Mouse (Mus musculus): Measurements from ENCODE around the gene Kazn.

Kazn gene

GRCm38 (mm10) chr4:142127275-142127788 is 111.9 kb downstream of the Kazn start:
- in situ Hi-C loops (cut with MseI, MboI), result no loop called here

- in situ Hi-C loops (cut with MseI, MboI), result no loop called here
Measured at GRCm38 (mm10) chr4:142126641-142127274, 112.4 kb downstream of the Kazn start.

- in situ Hi-C loops (cut with MseI, MboI), result no loop called here
Measured at GRCm38 (mm10) chr4:142121164-142121563, 118.0 kb downstream of the Kazn start.

GRCm38 (mm10) chr4:142118522-142118921 is 120.7 kb downstream of the Kazn start:
- in situ Hi-C loops (cut with MseI, MboI), result no loop called here

GRCm38 (mm10) chr4:142117993-142118392 is 121.2 kb downstream of the Kazn start:
- in situ Hi-C loops (cut with MseI, MboI), result no loop called here

GRCm38 (mm10) chr4:142113306-142113705 is 125.9 kb downstream of the Kazn start:
- in situ Hi-C loops (cut with MseI, MboI), result no loop called here

- in situ Hi-C loops (cut with MseI, MboI), result loop anchor here in 1 of 2 experiments (5.0 kb wide), 1 partner anchor 96 kb away; no protein-coding TSS in a partner anchor
Measured at GRCm38 (mm10) chr4:142103081-142103671, 136.0 kb downstream of the Kazn start.

GRCm38 (mm10) chr4:142098303-142098702 is 140.9 kb downstream of the Kazn start:
- in situ Hi-C loops (cut with MseI, MboI), result loop anchor here in 1 of 2 experiments (5.0 kb wide), 1 partner anchor 91 kb away; no protein-coding TSS in a partner anchor

- in situ Hi-C loops (cut with MseI, MboI), result loop anchor here in 1 of 2 experiments (5.0 kb wide), 1 partner anchor 91 kb away; no protein-coding TSS in a partner anchor
Measured at GRCm38 (mm10) chr4:142097871-142098270, 141.3 kb downstream of the Kazn start.

- in situ Hi-C loops (cut with MseI, MboI), result loop anchor here in 1 of 2 experiments (5.0 kb wide), 1 partner anchor 88 kb away; no protein-coding TSS in a partner anchor
Measured at GRCm38 (mm10) chr4:142095513-142096241, 143.5 kb downstream of the Kazn start.

GRCm38 (mm10) chr4:142094386-142094785 is 144.8 kb downstream of the Kazn start:
- in situ Hi-C loops (cut with MseI, MboI), result no loop called here

- in situ Hi-C loops (cut with MseI, MboI), result no loop called here
Measured at GRCm38 (mm10) chr4:142091100-142091499, 148.1 kb downstream of the Kazn start.

- in situ Hi-C loops (cut with MseI, MboI), result loop anchor here in 1 of 2 experiments (10.0 kb wide), 1 partner anchor 85 kb away; no protein-coding TSS in a partner anchor
Measured at GRCm38 (mm10) chr4:142089966-142090365, 149.2 kb downstream of the Kazn start.

- in situ Hi-C loops (cut with MseI, MboI), result loop anchor here in 1 of 2 experiments (10.0 kb wide), 1 partner anchor 84 kb away; no protein-coding TSS in a partner anchor
Measured at GRCm38 (mm10) chr4:142088836-142089235, 150.4 kb downstream of the Kazn start.

- in situ Hi-C loops (cut with MseI, MboI), result loop anchor here in 1 of 2 experiments (10.0 kb wide), 1 partner anchor 84 kb away; no protein-coding TSS in a partner anchor
Measured at GRCm38 (mm10) chr4:142088409-142088808, 150.8 kb downstream of the Kazn start.

GRCm38 (mm10) chr4:142084936-142085563 is 154.2 kb downstream of the Kazn start:
- in situ Hi-C loops (cut with MseI, MboI), result loop anchor here in 1 of 2 experiments (10.0 kb wide), 1 partner anchor 80 kb away; no protein-coding TSS in a partner anchor

GRCm38 (mm10) chr4:142084131-142084899 is 154.9 kb downstream of the Kazn start, which contains the start of gene Tmem51:
Gene Tmem51 (minus strand): TSS chr4:142084304.
- in situ Hi-C loops (cut with MseI, MboI), result loop anchor here in 1 of 2 experiments (10.0 kb wide), 1 partner anchor 80 kb away; no protein-coding TSS in a partner anchor

- in situ Hi-C loops (cut with MseI, MboI), result loop anchor here in 1 of 2 experiments (10.0 kb wide), 1 partner anchor 79 kb away; no protein-coding TSS in a partner anchor
Measured at GRCm38 (mm10) chr4:142083762-142084130, 155.5 kb downstream of the Kazn start.

- in situ Hi-C loops (cut with MseI, MboI), result loop anchor here in 1 of 2 experiments (10.0 kb wide), 1 partner anchor 78 kb away; no protein-coding TSS in a partner anchor
Measured at GRCm38 (mm10) chr4:142083193-142083592, 156.0 kb downstream of the Kazn start.

- in situ Hi-C loops (cut with MseI, MboI), result loop anchor here in 1 of 2 experiments (10.0 kb wide), 1 partner anchor 78 kb away; no protein-coding TSS in a partner anchor
Measured at GRCm38 (mm10) chr4:142082703-142083102, 156.5 kb downstream of the Kazn start.

All from mouse trophoblast stem cell (cell line).